ENCODE assay signal across 12 mouse cellular contexts in genomic region chr6:45559724-45560123, GRCm38 (mm10).
"Had no signal": no experiment of that assay in that cellular context is flagged by ENCODE, and none has a peak within 500 bp of the region (broad histone marks: within the 10 kb centered on the region; RNA-seq: fewer than 3 reads in every experiment).

No protein-coding gene starts in this region.

- DNase-seq: retina, postnatal 1 day; right cerebral cortex, adult 18-20 months; right cerebral cortex, postnatal 14 days; right cerebral cortex, postnatal 25 days; right cerebral cortex, postnatal 4 days; spleen, adult 18-20 months; thymus, adult 18-20 months; thymus, adult 2 months; thymus, postnatal 14 days; thymus, postnatal 25 days; thymus, postnatal 36 days; thymus, postnatal 4 days had no signal
